Mouse (Mus musculus) embryonic facial prominence, embryonic 12.5 days (tissue): ENCODE results near the gene Mcpt2. TPM values are rescaled to one million over a fixed set of nuclear protein-coding genes. Genes with fewer than 3 reads are reported as not detected.

Source experiments
- ATAC-seq: fragments of 200-750 bp; cut with Nextera tagmentation; 2 replicates; pipeline ENCODE4 v1.8.0; 2017; ENCODE audit not compliant: insufficient number of reproducible peaks, insufficient read depth, low FRiP score, low TSS enrichment
- H3K27ac ChIP-seq: fragments of 300-500 bp; sonication (generic); 2 replicates; pipeline ENCODE4 v1.5.1; 2016; ENCODE audit warnings: mild to moderate bottlenecking
- H3K27me3 ChIP-seq: fragments of 300-500 bp; sonication (generic); 2 replicates; pipeline ENCODE4 v1.6.1; 2016; ENCODE audit warnings: mild to moderate bottlenecking, moderate library complexity
- H3K36me3 ChIP-seq: fragments of 300-500 bp; sonication (generic); 2 replicates; pipeline ENCODE4 v1.6.1; 2016; ENCODE audit warnings: mild to moderate bottlenecking
- H3K4me1 ChIP-seq: fragments of 300-500 bp; sonication (generic); 2 replicates; pipeline ENCODE4 v1.6.1; 2016
- H3K4me2 ChIP-seq: fragments of 300-500 bp; sonication (generic); replicated peaks from 2 replicates; pipeline ENCODE4 v1.6.1; 2016; ENCODE audit warnings: mild to moderate bottlenecking, moderate library complexity
- H3K4me3 ChIP-seq: fragments of 300-500 bp; sonication (generic); 2 replicates; pipeline ENCODE4 v1.5.1; 2016; ENCODE audit warnings: mild to moderate bottlenecking
- H3K9ac ChIP-seq: fragments of 300-500 bp; sonication (generic); 2 replicates; pipeline ENCODE4 v1.6.1; 2016; ENCODE audit warnings: mild to moderate bottlenecking, moderate library complexity
- H3K9me3 ChIP-seq: fragments of 300-500 bp; sonication (generic); 2 replicates; pipeline ENCODE4 v1.6.1; 2016; ENCODE audit warnings: mild to moderate bottlenecking, moderate library complexity
- WGBS: fragments of 180-500 bp; shearing (Covaris S2); methylation state at CpG from one replicate; pipeline ENCODE4 v1.1.7; 2016; 5-methylcytosine and 5-hydroxymethylcytosine counted together
- microRNA-seq: library from miRNA; unstranded; fragments of <30 nt; microRNA quantifications from one replicate; pipeline ENCODE4, GENCODE M21; 2017
- polyA plus RNA-seq: library from polyadenylated mRNA; unstranded; fragments of >200 nt; fragmentation: Nextera tagmentation; extraction: Ambion mirVana; gene quantifications from 2 replicates; pipeline ENCODE4 v1.2.1, GENCODE M21; 2016

Gene Mcpt2
- polyA plus RNA-seq, 1 experiment from 2014 or later, result not detected

GRCm38 (mm10) chr14:56086711-56087110, 44.9 kb downstream of the Mcpt2 start:
- WGBS, result 70% methylated on average over 3 of the region's 3 CpGs
- no peaks in the 10 kb centered on the region for H3K36me3 ChIP-seq
- no peak overlapping the region for H3K4me3 ChIP-seq
- no peaks in the 10 kb centered on the region for H3K4me1 ChIP-seq
- H3K4me2 ChIP-seq, result no peak overlapping the region
- H3K27me3 ChIP-seq, result no peaks in the 10 kb centered on the region
- no peak for ATAC-seq
- H3K27ac ChIP-seq, result no peak overlapping the region
- no peaks in the 10 kb centered on the region for H3K9me3 ChIP-seq
- H3K9ac ChIP-seq, result no peak overlapping the region

DNA sequence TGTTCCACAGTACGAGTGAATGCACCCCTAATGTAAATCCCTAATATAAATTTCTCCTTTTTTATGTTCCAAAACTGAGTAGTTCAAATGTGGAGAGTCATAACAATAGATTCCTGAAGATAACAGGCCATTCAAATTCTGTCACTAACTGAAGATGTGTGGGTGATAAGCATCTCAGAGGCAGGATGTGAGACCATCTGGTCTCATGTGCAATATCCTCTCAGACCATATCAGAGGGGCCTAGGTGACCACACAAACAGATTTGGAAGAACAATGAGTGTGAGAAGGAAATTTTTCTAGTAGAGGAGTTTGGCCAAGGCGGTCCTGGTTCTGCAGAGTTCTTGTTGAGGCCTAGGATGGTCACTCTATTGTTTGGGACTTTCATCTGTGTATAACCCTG, 51.5 kb downstream of the Mcpt2 start:
- no peak for ATAC-seq
- Histone ChIP-seq H3K9ac (no peak overlapping the region), H3K4me1 (no peaks in the 10 kb centered on the region), H3K36me3 (no peaks in the 10 kb centered on the region), H3K4me2 (no peak overlapping the region), H3K4me3 (no peak overlapping the region), H3K9me3 (no peaks in the 10 kb centered on the region), H3K27me3 (no peaks in the 10 kb centered on the region), H3K27ac (no peak overlapping the region)
- whole genome bisulfite sequencing, result 75% methylated on average over 2 of the region's 2 CpGs

Small RNA genes lying within 50 kb of the gene (microRNA-seq; reads per million reads assigned to microRNA genes)
- gene Mir6949, result not detected

Other genes with a start within 250 kb of the Mcpt2 start
- gene Nfatc4, start 218.9 kb upstream of the Mcpt2 start, polyA plus RNA-seq, result 154 and 161 TPM in 2 replicates
- gene Nynrin, start 188.0 kb upstream of the Mcpt2 start, polyA plus RNA-seq, result 41.4 and 41.7 TPM in 2 replicates
- gene Cbln3, start 157.6 kb upstream of the Mcpt2 start, polyA plus RNA-seq, result 0.28 and 0.42 TPM in 2 replicates
- 31.6 and 31.8 TPM in 2 replicates for gene Khnyn, start 157.1 kb upstream of the Mcpt2 start, polyA plus RNA-seq
- gene Sdr39u1, start 141.7 kb upstream of the Mcpt2 start, polyA plus RNA-seq, result 69.9 and 77.7 TPM in 2 replicates
- 0.60 and 0.85 TPM in 2 replicates for gene Cma1, start 97.4 kb upstream of the Mcpt2 start, polyA plus RNA-seq
- gene Cma2, start 91.1 kb upstream of the Mcpt2 start, polyA plus RNA-seq, result not detected in 2 replicates
- gene Mcpt1, start 24.1 kb upstream of the Mcpt2 start, polyA plus RNA-seq, result not detected in 2 replicates
- gene Mcpt9, start 11.5 kb upstream of the Mcpt2 start, polyA plus RNA-seq, result not detected in 2 replicates
- gene Mcpt4, start 20.3 kb downstream of the Mcpt2 start, polyA plus RNA-seq, result not detected in 2 replicates
- gene Mcpt8, start 43.2 kb downstream of the Mcpt2 start, polyA plus RNA-seq, result not detected in 2 replicates
- not detected in 2 replicates for gene Ctsg, start 60.5 kb downstream of the Mcpt2 start, polyA plus RNA-seq
- gene Gzme, start 78.6 kb downstream of the Mcpt2 start, polyA plus RNA-seq, result not detected in 2 replicates
- not detected in 2 replicates for gene Gzmd, start 90.6 kb downstream of the Mcpt2 start, polyA plus RNA-seq
- gene Gzmg, start 117.5 kb downstream of the Mcpt2 start, polyA plus RNA-seq, result not detected in 2 replicates
- gene Gzmn, start 132.6 kb downstream of the Mcpt2 start, polyA plus RNA-seq, result not detected in 2 replicates
- gene Gzmf, start 169.4 kb downstream of the Mcpt2 start, polyA plus RNA-seq, result not detected in 2 replicates
- not detected in 2 replicates for gene Gzmc, start 192.6 kb downstream of the Mcpt2 start, polyA plus RNA-seq
- 0.22 TPM in 1 of 2 replicates, not detected in the other for gene Gzmb, start 220.2 kb downstream of the Mcpt2 start, polyA plus RNA-seq